Mouse (Mus musculus): Measurements from ENCODE around the gene Zfyve1. TPM values are rescaled to one million over a fixed set of nuclear protein-coding genes. Genes with fewer than 3 reads are reported as not detected.
A peak's percentile ranks its signal among the peaks of the same experiment; 100 is the strongest.

The Zfyve1 gene
- polyA plus RNA-seq, 1 experiment from 2014 or later, result 21.9 TPM

DNA sequence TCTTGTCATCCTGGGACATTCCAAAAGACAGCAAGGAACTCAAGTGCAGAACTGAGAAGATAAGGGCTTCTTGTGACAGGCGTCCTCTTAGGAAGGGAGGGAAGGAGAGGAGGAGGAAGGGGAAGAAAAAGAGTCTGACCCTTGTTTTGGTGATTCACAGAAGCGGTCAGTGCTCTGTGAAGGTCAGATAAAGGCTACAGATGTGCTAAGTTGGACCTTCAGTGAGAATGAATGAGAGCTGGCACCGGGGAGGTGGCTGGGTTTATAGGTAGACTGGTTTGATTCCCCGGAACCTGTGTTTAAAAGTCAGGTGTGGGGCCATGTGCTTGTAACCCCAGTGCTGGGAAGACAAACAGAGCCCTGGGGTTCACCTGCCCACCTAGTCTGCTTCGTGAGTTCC lies 68.4 kb downstream of the Zfyve1 start:
- Histone ChIP-seq H3K36me3 (peaks cover 39% of the 10 kb centered on the region), H3K9me3 (replicated peaks) (no peaks in the 10 kb centered on the region), H3K27ac (no peak overlapping the region), H3K4me3 (no peak overlapping the region), H3K4me1 (peaks cover 25% of the 10 kb centered on the region), H3K27me3 (ENCODE audit: low read depth, poor library complexity, severe bottlenecking) (no peaks in the 10 kb centered on the region)
- DNase-seq (ENCODE audit: low spot score), result no peak
- 90% methylated on average over 5 of the region's 5 CpGs for WGBS

DNA sequence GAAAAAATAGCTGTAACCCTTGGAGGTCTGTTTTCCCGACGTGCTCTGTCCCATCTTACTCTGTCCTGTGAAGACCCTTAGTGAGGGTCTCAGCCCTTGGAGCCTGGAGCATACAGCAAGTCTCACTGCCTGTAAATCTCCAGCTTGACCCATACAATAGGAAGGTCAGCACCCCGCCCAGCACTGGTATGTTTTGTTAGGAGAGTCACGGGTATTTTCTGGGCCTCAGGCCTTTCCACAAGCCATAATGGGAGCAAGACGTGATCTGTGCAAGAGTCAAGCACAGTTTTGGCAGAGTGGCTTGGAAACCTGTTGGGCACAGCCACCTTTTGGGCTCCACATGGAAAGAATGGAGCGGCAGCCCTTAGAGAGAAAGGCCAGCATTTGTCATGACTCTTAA lies 69.2 kb downstream of the Zfyve1 start:
- 45% methylated on average over 6 of the region's 6 CpGs for WGBS
- Histone ChIP-seq H3K36me3 (peaks cover 31% of the 10 kb centered on the region), H3K27me3 (ENCODE audit: low read depth, poor library complexity, severe bottlenecking) (no peaks in the 10 kb centered on the region), H3K4me3 (no peak overlapping the region), H3K27ac (no peak overlapping the region), H3K4me1 (peaks cover 32% of the 10 kb centered on the region), H3K9me3 (replicated peaks) (no peaks in the 10 kb centered on the region)
- DNase-seq (ENCODE audit: low spot score), result no peak

GRCm38 (mm10) chr12:83525822-83526544 lies 71.0 kb downstream of the Zfyve1 start:
- Histone ChIP-seq H3K27ac (peak overlapping the region; percentile 30; the same call in 1 of the 2 replicates), H3K4me3 (no peak overlapping the region)
- 77% methylated on average over 18 of the region's 18 CpGs for WGBS

DNA sequence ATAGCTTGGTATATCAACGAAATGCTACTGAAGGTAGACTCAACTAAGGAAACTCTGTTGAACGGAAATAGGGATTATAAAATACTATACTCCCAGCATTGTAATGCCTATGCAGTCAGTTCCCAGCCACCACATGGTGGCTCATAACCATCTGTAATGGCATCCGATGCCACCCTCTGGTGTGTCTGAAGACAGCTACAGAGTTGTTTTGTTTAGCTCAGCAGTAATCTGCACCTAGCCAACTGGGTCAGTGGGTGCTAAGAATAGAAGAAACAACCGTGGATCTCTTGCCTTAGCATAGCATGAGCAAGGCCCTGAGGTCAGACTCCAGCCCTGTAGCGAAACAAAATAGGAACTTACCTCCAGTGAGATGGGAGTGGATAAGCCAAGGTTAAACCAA lies 72.7 kb downstream of the Zfyve1 start:
- H3K4me3 ChIP-seq, result no peak overlapping the region
- H3K27ac ChIP-seq, result no peak overlapping the region
- no peaks in the 10 kb centered on the region for H3K27me3 ChIP-seq (ENCODE audit: low read depth, poor library complexity, severe bottlenecking)
- no peak for DNase-seq (ENCODE audit: low spot score)
- WGBS, result 83% methylated on average over 5 of the region's 5 CpGs
- peaks cover 52% of the 10 kb centered on the region for H3K4me1 ChIP-seq
- peaks cover 8% of the 10 kb centered on the region for H3K36me3 ChIP-seq
- no peaks in the 10 kb centered on the region for H3K9me3 ChIP-seq (replicated peaks)

More at GRCm38 (mm10) chr12:83525822-83526544, 71.0 kb downstream of the Zfyve1 start:
- H3K4me1 ChIP-seq, result peaks cover 38% of the 10 kb centered on the region
- H3K27me3 ChIP-seq (ENCODE audit: low read depth, poor library complexity, severe bottlenecking), result no peaks in the 10 kb centered on the region
- DNase-seq (ENCODE audit: low spot score), result no peak
- peaks cover 16% of the 10 kb centered on the region for H3K36me3 ChIP-seq
- H3K9me3 ChIP-seq (replicated peaks), result no peaks in the 10 kb centered on the region

DNA sequence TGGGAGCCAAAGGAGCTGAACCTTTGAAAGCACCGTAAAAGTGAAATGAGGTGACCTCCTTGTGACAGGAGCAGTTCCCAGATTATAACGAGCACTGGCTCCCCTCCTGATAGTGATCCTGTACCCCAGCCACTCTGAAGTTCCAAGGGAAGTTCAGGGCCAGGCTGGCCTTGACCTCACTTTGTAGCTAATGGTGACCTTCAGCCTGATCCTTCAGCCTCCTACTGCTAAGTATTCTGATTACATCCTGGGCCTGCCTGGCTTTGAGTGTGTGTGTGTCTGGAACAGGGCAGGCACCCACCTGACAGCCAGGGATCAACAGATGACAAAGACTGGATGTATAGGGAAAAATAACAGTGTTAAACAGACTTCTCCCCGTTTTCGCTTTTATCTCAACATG lies 73.1 kb downstream of the Zfyve1 start:
- Histone ChIP-seq H3K4me3 (no peak overlapping the region), H3K27me3 (ENCODE audit: low read depth, poor library complexity, severe bottlenecking) (no peaks in the 10 kb centered on the region), H3K27ac (no peak overlapping the region), H3K4me1 (peaks cover 52% of the 10 kb centered on the region), H3K9me3 (replicated peaks) (no peaks in the 10 kb centered on the region), H3K36me3 (peaks cover 5% of the 10 kb centered on the region)
- 58% methylated on average over 4 of the region's 4 CpGs for WGBS
- DNase-seq (ENCODE audit: low spot score), result no peak

- H3K4me3 ChIP-seq, result no peak overlapping the region
- DNase-seq (ENCODE audit: low spot score), result no peak
- peaks cover 47% of the 10 kb centered on the region for H3K4me1 ChIP-seq
- H3K9me3 ChIP-seq (replicated peaks), result no peaks in the 10 kb centered on the region
- no peak overlapping the region for H3K27ac ChIP-seq
- WGBS, result 89% methylated on average over 6 of the region's 6 CpGs
- peaks cover 3% of the 10 kb centered on the region; the same call in 1 of the 2 replicates for H3K36me3 ChIP-seq
- H3K27me3 ChIP-seq (ENCODE audit: low read depth, poor library complexity, severe bottlenecking), result no peaks in the 10 kb centered on the region
These were observed 74.0 kb downstream of the Zfyve1 start for GRCm38 (mm10) chr12:83523056-83523455.

DNA sequence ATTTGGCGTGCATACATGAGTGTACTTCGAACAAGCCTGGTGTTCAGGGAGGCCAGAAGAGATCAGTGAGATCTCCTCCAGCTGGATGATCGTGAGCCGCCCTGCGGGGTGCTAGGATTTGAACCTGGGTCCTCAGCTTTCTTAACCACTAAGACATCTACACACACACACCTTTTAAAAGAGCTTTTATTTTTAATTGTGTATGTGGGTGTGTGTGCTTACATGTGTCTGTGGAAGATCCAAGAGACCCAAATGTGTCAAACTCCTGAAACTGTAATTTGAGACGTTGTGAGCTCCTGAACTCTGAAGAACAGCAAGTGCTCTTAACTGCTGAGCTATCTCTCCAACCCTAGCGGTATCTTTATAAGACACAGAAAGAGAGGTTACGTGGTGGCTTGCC lies 75.9 kb downstream of the Zfyve1 start:
- no peaks in the 10 kb centered on the region for H3K27me3 ChIP-seq (ENCODE audit: low read depth, poor library complexity, severe bottlenecking)
- H3K36me3 ChIP-seq, result no peaks in the 10 kb centered on the region
- no peak overlapping the region for H3K27ac ChIP-seq
- H3K4me3 ChIP-seq, result peak overlapping the region; percentile 80
- 46% methylated on average over 8 of the region's 8 CpGs for WGBS
- no peaks in the 10 kb centered on the region for H3K9me3 ChIP-seq (replicated peaks)
- H3K4me1 ChIP-seq, result peaks cover 39% of the 10 kb centered on the region
- DNase-seq (ENCODE audit: low spot score), result no peak

- Histone ChIP-seq H3K27me3 (ENCODE audit: low read depth, poor library complexity, severe bottlenecking) (no peaks in the 10 kb centered on the region), H3K4me1 (peaks cover 39% of the 10 kb centered on the region), H3K27ac (peak within 1 kb of the TSS; percentile 86), H3K4me3 (peak within 1 kb of the TSS; percentile 80), H3K36me3 (no peaks in the 10 kb centered on the region), H3K9me3 (replicated peaks) (no peaks in the 10 kb centered on the region)
- peak; percentile 94 for DNase-seq (ENCODE audit: low spot score)
- under 1% methylated on average over 32 of the region's 32 CpGs for WGBS
These were observed 76.6 kb downstream of the Zfyve1 start, which contains the start of gene Dcaf4 for GRCm38 (mm10) chr12:83520311-83520890. TSS of gene Dcaf4 (plus strand) at chr12:83520466.

- H3K4me1 ChIP-seq, result peaks cover 43% of the 10 kb centered on the region
- no peak overlapping the region for H3K27ac ChIP-seq
- WGBS, result 81% methylated on average over 3 of the region's 3 CpGs
These were observed 79.4 kb downstream of the Zfyve1 start for GRCm38 (mm10) chr12:83517580-83517979.

DNA sequence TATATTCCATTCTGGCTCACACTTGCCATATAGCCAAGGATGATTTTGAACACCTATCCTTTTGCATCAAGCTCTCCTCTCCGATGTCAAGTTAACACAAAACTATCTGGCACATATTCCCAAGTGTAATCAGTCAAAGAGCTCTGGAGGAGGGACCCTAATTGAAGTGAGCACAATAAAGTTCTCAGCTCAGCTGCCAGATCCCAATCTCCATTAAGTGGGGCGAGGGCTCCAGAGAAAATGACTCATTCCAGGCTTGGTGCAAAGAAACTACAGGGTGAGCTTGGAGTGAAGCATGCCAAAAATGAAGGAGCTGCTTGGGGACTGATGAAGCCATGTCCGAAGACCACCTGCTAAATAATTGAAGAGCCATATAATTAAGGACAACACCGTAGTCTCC lies 82.8 kb downstream of the Zfyve1 start:
- Histone ChIP-seq H3K4me3 (no peak overlapping the region), H3K27ac (no peak overlapping the region), H3K9me3 (replicated peaks) (no peaks in the 10 kb centered on the region), H3K36me3 (no peaks in the 10 kb centered on the region), H3K4me1 (peaks cover 28% of the 10 kb centered on the region), H3K27me3 (ENCODE audit: low read depth, poor library complexity, severe bottlenecking) (no peaks in the 10 kb centered on the region)
- DNase-seq (ENCODE audit: low spot score), result no peak
- 78% methylated on average over 4 of the region's 4 CpGs for WGBS

More at GRCm38 (mm10) chr12:83517580-83517979, 79.4 kb downstream of the Zfyve1 start:
- Histone ChIP-seq H3K36me3 (no peaks in the 10 kb centered on the region), H3K4me3 (no peak overlapping the region), H3K27me3 (ENCODE audit: low read depth, poor library complexity, severe bottlenecking) (no peaks in the 10 kb centered on the region), H3K9me3 (replicated peaks) (no peaks in the 10 kb centered on the region)
- no peak for DNase-seq (ENCODE audit: low spot score)

DNA sequence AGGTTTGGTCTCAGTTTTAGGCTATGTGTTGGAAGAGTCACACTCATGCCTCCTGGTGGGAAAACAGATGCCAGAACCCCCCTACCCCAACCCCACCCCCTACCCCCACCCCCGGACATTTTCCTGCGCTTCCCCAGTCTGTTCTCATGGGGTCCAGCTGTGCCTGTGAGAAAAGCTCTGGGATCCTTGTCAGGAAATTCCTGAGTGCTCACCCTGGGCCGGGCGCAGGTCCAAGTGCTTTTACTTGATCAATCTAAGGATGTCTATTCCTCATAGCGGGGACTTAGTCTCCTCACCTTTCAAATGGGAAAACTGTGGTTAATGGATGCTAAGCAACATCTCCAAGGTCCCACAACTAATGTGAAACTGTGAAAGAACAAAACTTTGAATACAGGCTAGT lies 83.8 kb downstream of the Zfyve1 start:
- 41% methylated on average over 5 of the region's 5 CpGs for WGBS
- DNase-seq (ENCODE audit: low spot score), result no peak
- H3K4me1 ChIP-seq, result peaks cover 28% of the 10 kb centered on the region
- H3K4me3 ChIP-seq, result 0 out of 2 replicates have a peak overlapping the region, but pooled peaks have one; percentile 5
- H3K27me3 ChIP-seq (ENCODE audit: low read depth, poor library complexity, severe bottlenecking), result no peaks in the 10 kb centered on the region
- no peaks in the 10 kb centered on the region for H3K36me3 ChIP-seq
- no peak overlapping the region; the same call in 1 of the 2 replicates for H3K27ac ChIP-seq
- no peaks in the 10 kb centered on the region for H3K9me3 ChIP-seq (replicated peaks)

- WGBS, result 30% methylated on average over 4 of the region's 4 CpGs
- DNase-seq (ENCODE audit: low spot score), result no peak
- H3K27ac ChIP-seq, result no peak overlapping the region; the same call in 1 of the 2 replicates
These were observed 84.2 kb downstream of the Zfyve1 start for GRCm38 (mm10) chr12:83512783-83513182.

DNA sequence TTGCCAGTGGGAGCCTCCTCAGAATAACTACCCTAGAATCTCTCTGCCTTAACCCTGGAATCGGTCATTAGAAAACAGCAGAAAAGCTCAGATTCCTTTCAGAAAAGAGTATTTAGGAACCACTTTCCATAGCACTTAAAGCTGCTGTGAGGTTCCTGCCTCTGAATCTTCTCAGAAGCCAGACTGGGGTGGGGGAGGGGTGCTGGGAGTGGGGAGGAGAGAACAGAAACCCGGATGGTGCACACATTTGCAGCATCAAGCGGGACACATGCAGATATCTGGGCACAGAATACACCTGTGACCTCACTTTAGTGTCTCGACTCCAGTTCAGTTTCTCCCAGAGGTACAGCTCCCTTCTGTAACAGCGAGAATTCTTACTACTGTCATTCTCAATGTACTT lies 86.4 kb downstream of the Zfyve1 start:
- Histone ChIP-seq H3K4me3 (no peak overlapping the region), H3K36me3 (no peaks in the 10 kb centered on the region)

More at GRCm38 (mm10) chr12:83512783-83513182, 84.2 kb downstream of the Zfyve1 start:
- Histone ChIP-seq H3K36me3 (no peaks in the 10 kb centered on the region), H3K9me3 (replicated peaks) (no peaks in the 10 kb centered on the region), H3K4me1 (peaks cover 28% of the 10 kb centered on the region), H3K27me3 (ENCODE audit: low read depth, poor library complexity, severe bottlenecking) (no peaks in the 10 kb centered on the region), H3K4me3 (0 out of 2 replicates have a peak overlapping the region, but pooled peaks have one; percentile 5)

More for the DNA sequence above, 86.4 kb downstream of the Zfyve1 start:
- WGBS, result 86% methylated on average over 5 of the region's 5 CpGs
- DNase-seq (ENCODE audit: low spot score), result no peak
- Histone ChIP-seq H3K27me3 (ENCODE audit: low read depth, poor library complexity, severe bottlenecking) (no peaks in the 10 kb centered on the region), H3K27ac (no peak overlapping the region), H3K4me1 (peaks cover 21% of the 10 kb centered on the region), H3K9me3 (replicated peaks) (no peaks in the 10 kb centered on the region)

Data from limb, embryonic 10.5 days (tissue).